Mouse (Mus musculus) bone marrow macrophage, adult 2 months (primary cell): ENCODE data around the gene Lst1.

Experiments used
- CTCF ChIP-seq: IDR thresholded peaks from 2 replicates; pipeline ENCODE4 v1.5.1; 2012; ENCODE audit warnings: low read depth, mild to moderate bottlenecking, low read length, moderate library complexity
- POLR2A ChIP-seq: IDR thresholded peaks from 2 replicates; pipeline ENCODE4 v1.6.1; 2012; ENCODE audit warnings: mild to moderate bottlenecking, low read depth, low read length, borderline replicate concordance

DNA sequence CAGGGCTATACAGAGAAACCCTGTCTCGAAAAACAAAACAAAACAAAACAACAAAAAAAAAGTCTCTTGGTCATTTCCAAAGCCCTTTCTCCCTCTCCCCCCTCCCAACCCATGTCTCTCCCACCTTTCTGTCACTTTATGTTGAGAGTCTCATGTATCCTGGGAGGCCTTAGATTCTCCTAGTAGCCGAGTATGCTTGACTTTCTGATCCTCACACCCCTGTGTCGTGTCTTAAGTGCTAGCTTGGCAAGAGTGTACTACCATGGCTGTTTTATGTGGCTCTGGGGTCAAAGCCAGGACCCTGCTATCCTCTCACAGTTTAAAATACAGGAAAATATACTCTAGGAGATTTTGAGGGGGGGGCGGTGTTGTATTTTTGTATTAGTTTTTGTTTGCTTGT is 894 bp downstream of the Lst1 start:
- TF ChIP-seq CTCF (no peak), POLR2A (no peak)
